Mouse (Mus musculus) heart, postnatal 25 days (tissue): Measurements from ENCODE around the gene C730034F03Rik. TPM values are rescaled to one million over a fixed set of nuclear protein-coding genes. Genes with fewer than 3 reads are reported as not detected.

Source experiments
- DNase-seq: peaks from one replicate; pipeline ENCODE4 v3.0.0; 2022; ENCODE audit warnings: low spot score
- intact Hi-C: fragments of 180-260 bp; cut with DNase I; formaldehyde crosslinking; loops from one replicate; pipeline ENCODE4 v1.15.1; 2025
- total RNA-seq, 2 experiments: library from RNA; stranded (reverse); gene quantifications; 2 replicates each; pipeline ENCODE4 v1.2.3; 2021

C730034F03Rik gene
- total RNA-seq: 1 to 10 TPM; 1.5 TPM

GRCm38 (mm10) chr15:89429352-89430221, at the start of gene C730034F03Rik, which contains the start of the genes Gm44502 and Chkb:
Gene C730034F03Rik (plus strand): TSS chr15:89429589.
Gene Gm44502 (minus strand): TSS chr15:89429696.
Gene Chkb (minus strand): TSS chr15:89429908.
- intact Hi-C loops: loop anchor here (2.0 kb wide), 2 partner anchors 45 to 53 kb away; partner anchors contain the start of gene Tymp
- DNase-seq: peak; percentile 89

- intact Hi-C loops: no loop called here
- DNase-seq: no peak
Observed at GRCm38 (mm10) chr15:89384617-89385016, 44.8 kb upstream of the C730034F03Rik start, which contains the start of gene Klhdc7b. Gene Klhdc7b (plus strand): TSS chr15:89384917.

- intact Hi-C loops: no loop called here
- no peak for DNase-seq
Observed at GRCm38 (mm10) chr15:89387127-89387526, 42.3 kb upstream of the C730034F03Rik start.

- DNase-seq: no peak
- intact Hi-C loops: no loop called here
Observed at GRCm38 (mm10) chr15:89390081-89390480, 39.3 kb upstream of the C730034F03Rik start.

DNA sequence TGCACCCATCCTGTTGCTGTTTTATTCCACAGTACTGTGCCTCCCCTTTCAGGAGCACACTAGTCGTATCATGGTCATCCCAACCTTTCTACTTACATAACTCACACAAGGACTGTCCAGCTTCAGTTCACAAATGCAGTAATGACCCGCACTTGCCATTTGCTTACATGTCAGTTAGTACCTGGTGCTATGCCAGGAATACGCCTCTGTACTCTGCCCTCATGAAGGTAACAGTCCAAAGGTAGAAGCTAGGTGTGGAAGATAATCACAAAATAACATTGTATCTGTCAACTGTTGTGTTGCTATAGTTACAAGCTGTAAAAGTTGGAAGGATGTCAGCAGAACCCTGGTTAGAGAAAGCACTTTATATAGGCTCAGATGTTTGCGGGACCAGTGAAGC, 32.5 kb upstream of the C730034F03Rik start:
- intact Hi-C loops: no loop called here
- DNase-seq: no peak

DNA sequence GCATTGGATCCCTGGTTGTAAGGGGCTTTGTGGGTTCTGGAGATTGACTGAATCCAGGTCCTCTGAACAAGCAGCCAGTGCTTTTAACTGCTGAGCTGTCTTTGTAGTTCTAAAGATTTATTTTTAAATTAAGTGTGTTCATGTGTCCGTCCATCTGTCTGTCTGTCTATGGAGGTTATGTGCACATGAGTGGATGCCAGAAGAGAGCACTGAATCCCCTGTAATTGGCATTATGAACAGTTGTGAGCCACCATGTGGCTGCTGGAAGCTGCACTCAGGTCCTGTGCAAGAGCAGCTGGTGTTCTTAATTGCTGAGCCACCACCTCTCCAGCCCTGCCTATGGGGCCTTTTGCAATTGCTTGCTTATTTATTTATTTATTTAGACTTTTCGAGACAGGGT, 31.2 kb upstream of the C730034F03Rik start:
- intact Hi-C loops: no loop called here

GRCm38 (mm10) chr15:89399716-89400115, 29.7 kb upstream of the C730034F03Rik start:
- no peak for DNase-seq
- intact Hi-C loops: no loop called here

More for the DNA sequence above, 31.2 kb upstream of the C730034F03Rik start:
- no peak for DNase-seq

- intact Hi-C loops: no loop called here
- no peak for DNase-seq
Observed at GRCm38 (mm10) chr15:89402471-89402870, 26.9 kb upstream of the C730034F03Rik start.

- no peak for DNase-seq
- intact Hi-C loops: no loop called here
Observed at GRCm38 (mm10) chr15:89404831-89405623, 24.4 kb upstream of the C730034F03Rik start.

- no peak for DNase-seq
- intact Hi-C loops: no loop called here
Observed at GRCm38 (mm10) chr15:89406691-89407090, 22.7 kb upstream of the C730034F03Rik start.

DNA sequence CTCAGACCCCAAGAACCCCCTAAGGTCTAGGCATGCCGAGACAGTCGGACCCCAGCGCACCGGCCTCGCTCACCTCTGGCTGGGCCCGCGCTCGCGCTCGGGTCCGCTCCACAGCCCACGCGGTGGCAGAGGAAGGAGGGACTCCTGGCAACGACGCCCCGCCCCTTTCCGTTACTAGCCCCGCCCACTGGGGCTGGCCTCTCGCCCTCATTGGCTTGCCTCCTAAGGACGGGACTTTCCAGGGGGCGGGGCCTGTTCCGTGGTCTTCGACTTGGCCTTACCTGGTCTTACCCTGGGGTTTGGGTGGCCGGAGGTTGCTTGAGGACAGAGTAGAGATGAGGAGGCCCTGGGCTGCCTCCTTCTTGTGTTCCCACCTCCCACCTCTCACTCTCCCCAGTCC, 19.3 kb upstream of the C730034F03Rik start, which contains the start of gene Syce3:
TSS of gene Syce3 (minus strand) at position 386 of the 400 bp plus-strand sequence.
- no peak for DNase-seq
- intact Hi-C loops: no loop called here

DNA sequence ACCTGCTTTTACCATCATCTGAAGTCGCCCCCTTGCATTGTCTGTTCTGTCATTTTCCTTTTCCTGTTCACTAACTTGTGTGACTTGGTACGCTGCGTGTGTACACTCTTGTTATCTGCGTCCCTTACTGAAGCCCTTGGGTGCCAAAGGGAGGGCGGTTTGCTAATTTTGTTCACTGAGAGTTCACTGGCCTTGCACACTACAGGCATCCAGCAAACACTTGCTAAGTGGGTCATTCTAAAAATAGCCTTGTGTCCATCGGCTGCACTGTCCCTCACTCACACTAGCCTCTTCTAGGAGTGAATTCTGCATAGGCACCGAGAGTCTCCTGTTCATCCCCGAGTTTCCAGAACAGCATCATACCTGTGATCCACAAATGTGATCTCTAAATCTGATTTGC, 14.1 kb upstream of the C730034F03Rik start:
- no peak for DNase-seq
- intact Hi-C loops: no loop called here

- intact Hi-C loops: no loop called here
- DNase-seq: no peak
Observed at GRCm38 (mm10) chr15:89421938-89422337, 7.5 kb upstream of the C730034F03Rik start.

- DNase-seq: no peak
- intact Hi-C loops: no loop called here
Observed at GRCm38 (mm10) chr15:89424621-89425020, 4.8 kb upstream of the C730034F03Rik start.

- intact Hi-C loops: no loop called here
- DNase-seq: peak; percentile 59
Observed at GRCm38 (mm10) chr15:89425711-89426121, 3.7 kb upstream of the C730034F03Rik start, which contains the start of gene Cpt1b. Gene Cpt1b (minus strand): TSS chr15:89425863.

- no peak for DNase-seq
- intact Hi-C loops: no loop called here
Observed at GRCm38 (mm10) chr15:89426716-89427115, 2.7 kb upstream of the C730034F03Rik start.

DNA sequence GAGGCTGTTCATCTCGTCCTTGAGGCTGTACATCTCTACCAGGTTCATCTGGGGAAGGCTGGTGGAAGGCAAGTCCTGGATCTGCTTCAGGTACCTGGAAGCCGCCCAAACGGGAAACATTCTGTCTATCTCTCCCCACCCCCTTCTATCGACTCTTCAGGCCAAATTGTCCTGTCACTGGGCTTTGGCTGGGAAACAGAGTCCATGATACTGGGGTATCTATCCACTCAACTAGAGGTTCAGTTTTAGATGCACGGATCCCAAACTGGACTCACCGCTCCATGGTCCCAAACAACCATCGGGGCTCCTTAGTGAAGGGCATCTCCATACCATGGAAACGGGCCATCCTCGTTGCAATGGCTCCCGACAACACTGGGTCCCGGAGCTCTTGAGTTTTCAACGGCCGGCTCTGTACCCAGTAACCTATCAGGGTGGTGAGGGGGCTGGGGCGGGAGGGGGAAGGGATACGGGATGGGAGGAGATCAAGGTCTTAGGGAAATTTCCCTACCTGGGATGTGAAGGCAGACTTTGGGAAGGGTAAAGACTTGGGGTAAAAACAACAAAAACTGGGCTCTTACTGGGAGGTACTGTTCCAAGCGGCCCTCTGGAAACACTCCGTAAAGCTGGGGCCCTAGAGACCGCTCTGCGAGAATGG, 1.1 kb upstream of the C730034F03Rik start:
- intact Hi-C loops: loop anchor here (2.0 kb wide), 1 partner anchor 51 kb away; the partner anchor contains the start of gene Tymp
- no peak for DNase-seq

DNA sequence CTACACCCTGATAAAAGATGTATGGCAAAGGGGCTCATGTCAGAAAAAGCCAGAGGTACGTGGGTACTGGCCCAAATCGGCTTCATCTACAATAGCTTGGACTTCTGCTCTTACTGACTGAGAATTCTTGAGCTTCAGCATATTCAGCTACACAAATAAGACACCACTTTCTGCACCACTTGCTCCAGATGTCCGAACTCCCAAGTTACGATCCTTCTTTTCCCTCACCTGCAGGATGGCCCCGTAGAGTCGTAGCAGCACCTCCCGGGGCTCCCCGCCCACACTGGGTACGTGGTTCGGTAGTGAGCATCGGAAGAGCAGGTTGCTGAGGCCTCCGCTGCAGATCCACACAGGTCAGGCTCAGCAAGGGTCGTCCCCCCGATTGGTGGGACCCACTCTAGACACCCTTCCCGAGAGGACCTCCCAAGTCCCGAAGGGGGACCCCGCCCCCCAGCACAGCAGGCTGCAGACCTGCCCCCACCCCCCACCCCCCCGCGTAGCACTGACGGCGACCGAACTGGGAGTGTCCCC, 503 bp upstream of the C730034F03Rik start:
- DNase-seq: no peak
- intact Hi-C loops: loop anchor here (2.0 kb wide), 1 partner anchor 52 kb away; the partner anchor contains the start of gene Tymp

GRCm38 (mm10) chr15:89430341-89430740, 952 bp downstream of the C730034F03Rik start:
- no peak for DNase-seq
- intact Hi-C loops: loop anchor here (2.0 kb wide), 1 partner anchor 44 kb away; no protein-coding TSS in a partner anchor
